Mouse (Mus musculus) cortical plate, adult 2 months (tissue): ENCODE results near the gene Ccdc113.
"Not testable (repeated sequence)": the region's sequence is repeated elsewhere in the genome, so short reads cannot be mapped to it uniquely, and the experiment has no call there.

Experiments
- CTCF ChIP-seq: fragments of 200-500 bp; IDR thresholded peaks from 2 replicates; pipeline ENCODE4 v1.5.1; 2011; ENCODE audit warnings: mild to moderate bottlenecking, control low read depth, low read length; ENCODE audit not compliant: insufficient read depth; ENCODE audit errors: extremely low read depth
- POLR2A ChIP-seq: fragments of 200-500 bp; IDR thresholded peaks from 2 replicates; pipeline ENCODE4 v1.6.1; 2011; ENCODE audit warnings: mild to moderate bottlenecking, low read length, control low read depth; ENCODE audit not compliant: insufficient read depth; ENCODE audit errors: extremely low read depth

GRCm38 (mm10) chr8:95606509-95606908 is 72.6 kb downstream of the Ccdc113 start:
- TF ChIP-seq CTCF, POLR2A: not testable (repeated sequence)
